Mouse (Mus musculus): ENCODE results near the gene Armcx4. TPM values are rescaled to one million over a fixed set of nuclear protein-coding genes. Genes with fewer than 3 reads are reported as not detected.
A peak's percentile ranks its signal among the peaks of the same experiment; 100 is the strongest.

Gene Armcx4
- polyA plus RNA-seq, 1 experiment from 2014 or later: 3.4 TPM

- DNase-seq (ENCODE audit: low spot score): no peak
- no peak overlapping the region for H3K4me2 ChIP-seq (ENCODE audit: low read length)
- H3K27me3 ChIP-seq (ENCODE audit: insufficient read depth, low read length): no peaks in the 10 kb centered on the region
- no peak; the same call in 1 of the 2 replicates for ATAC-seq (replicated peaks; ENCODE audit: low FRiP score, low read depth)
- no peaks in the 10 kb centered on the region for H3K36me3 ChIP-seq (ENCODE audit: insufficient read depth, low read length)
- TF ChIP-seq CTCF (IDR thresholded peaks at IDR 0.05; ENCODE audit: low read depth): no peak
- no peak overlapping the region for H3K27ac ChIP-seq
- no peaks in the 10 kb centered on the region for H3K9me3 ChIP-seq (replicated peaks; ENCODE audit: low read length)
- WGBS: 78% methylated on average over 5 of the region's 5 CpGs
- no peaks in the 10 kb centered on the region for H3K4me1 ChIP-seq (replicated peaks; ENCODE audit: insufficient read depth, low read length)
- H3K4me3 ChIP-seq (replicated peaks; ENCODE audit: low read depth, low read length): no peak overlapping the region
- no peak overlapping the region for H3K9ac ChIP-seq (ENCODE audit: low read depth, low read length)
Measured at GRCm38 (mm10) chrX:134661586-134661985, 24.7 kb upstream of the Armcx4 start.

- no peak overlapping the region for H3K9ac ChIP-seq (ENCODE audit: low read depth, low read length)
- no peaks in the 10 kb centered on the region for H3K27me3 ChIP-seq (ENCODE audit: insufficient read depth, low read length)
- DNase-seq (ENCODE audit: low spot score) (no peak), ATAC-seq (replicated peaks; ENCODE audit: low FRiP score, low read depth) (no peak)
- H3K4me3 ChIP-seq (replicated peaks; ENCODE audit: low read depth, low read length): no peak overlapping the region
- no peaks in the 10 kb centered on the region for H3K36me3 ChIP-seq (ENCODE audit: insufficient read depth, low read length)
- WGBS: 51% methylated on average over 5 of the region's 5 CpGs
- H3K4me2 ChIP-seq (ENCODE audit: low read length): no peak overlapping the region
- no peak overlapping the region for H3K27ac ChIP-seq
- H3K9me3 ChIP-seq (replicated peaks; ENCODE audit: low read length): no peaks in the 10 kb centered on the region
- no peaks in the 10 kb centered on the region for H3K4me1 ChIP-seq (replicated peaks; ENCODE audit: insufficient read depth, low read length)
- no peak for TF ChIP-seq CTCF (IDR thresholded peaks at IDR 0.05; ENCODE audit: low read depth)
Measured at GRCm38 (mm10) chrX:134675022-134675421, 11.3 kb upstream of the Armcx4 start.

GRCm38 (mm10) chrX:134675959-134676358 is 10.4 kb upstream of the Armcx4 start:
- ATAC-seq (replicated peaks; ENCODE audit: low FRiP score, low read depth): no peak
- Histone ChIP-seq H3K4me2 (ENCODE audit: low read length) (no peak overlapping the region), H3K27ac (no peak overlapping the region), H3K27me3 (ENCODE audit: insufficient read depth, low read length) (no peaks in the 10 kb centered on the region), H3K4me3 (replicated peaks; ENCODE audit: low read depth, low read length) (no peak overlapping the region), H3K9ac (ENCODE audit: low read depth, low read length) (no peak overlapping the region), H3K9me3 (replicated peaks; ENCODE audit: low read length) (no peaks in the 10 kb centered on the region), H3K4me1 (replicated peaks; ENCODE audit: insufficient read depth, low read length) (no peaks in the 10 kb centered on the region), H3K36me3 (ENCODE audit: insufficient read depth, low read length) (no peaks in the 10 kb centered on the region)
- DNase-seq (ENCODE audit: low spot score): no peak
- no peak for TF ChIP-seq CTCF (IDR thresholded peaks at IDR 0.05; ENCODE audit: low read depth)
- 95% methylated on average over 1 of the region's 1 CpGs for WGBS

- Histone ChIP-seq H3K9me3 (replicated peaks; ENCODE audit: low read length) (no peaks in the 10 kb centered on the region), H3K27ac (no peak overlapping the region), H3K4me1 (replicated peaks; ENCODE audit: insufficient read depth, low read length) (no peaks in the 10 kb centered on the region), H3K4me3 (replicated peaks; ENCODE audit: low read depth, low read length) (no peak overlapping the region), H3K9ac (ENCODE audit: low read depth, low read length) (no peak overlapping the region), H3K4me2 (ENCODE audit: low read length) (no peak overlapping the region), H3K36me3 (ENCODE audit: insufficient read depth, low read length) (no peaks in the 10 kb centered on the region), H3K27me3 (ENCODE audit: insufficient read depth, low read length) (no peaks in the 10 kb centered on the region)
- peak; percentile 26 for DNase-seq (ENCODE audit: low spot score)
- WGBS: 39% methylated on average over 5 of the region's 5 CpGs
- TF ChIP-seq CTCF (IDR thresholded peaks at IDR 0.05; ENCODE audit: low read depth): no peak
- no peak for ATAC-seq (replicated peaks; ENCODE audit: low FRiP score, low read depth)
Measured at GRCm38 (mm10) chrX:134684936-134685335, 1.4 kb upstream of the Armcx4 start.

GRCm38 (mm10) chrX:134686739-134687171 is 436 bp downstream of the Armcx4 start:
- Histone ChIP-seq H3K9me3 (replicated peaks; ENCODE audit: low read length) (no peaks in the 10 kb centered on the region), H3K36me3 (ENCODE audit: insufficient read depth, low read length) (no peaks in the 10 kb centered on the region), H3K4me2 (ENCODE audit: low read length) (peak overlapping the region; percentile 53), H3K27ac (peak overlapping the region; percentile 85), H3K4me3 (replicated peaks; ENCODE audit: low read depth, low read length) (peak overlapping the region; percentile 53), H3K4me1 (replicated peaks; ENCODE audit: insufficient read depth, low read length) (no peaks in the 10 kb centered on the region), H3K9ac (ENCODE audit: low read depth, low read length) (peak overlapping the region; percentile 69), H3K27me3 (ENCODE audit: insufficient read depth, low read length) (no peaks in the 10 kb centered on the region)
- DNase-seq (ENCODE audit: low spot score): peak; percentile 59
- WGBS: 27% methylated on average over 16 of the region's 16 CpGs
- no peak for TF ChIP-seq CTCF (IDR thresholded peaks at IDR 0.05; ENCODE audit: low read depth)
- peak; percentile 67 for ATAC-seq (replicated peaks; ENCODE audit: low FRiP score, low read depth)

- H3K4me3 ChIP-seq (replicated peaks; ENCODE audit: low read depth, low read length): no peak overlapping the region
- no peak overlapping the region for H3K9ac ChIP-seq (ENCODE audit: low read depth, low read length)
- ATAC-seq (replicated peaks; ENCODE audit: low FRiP score, low read depth) (no peak), DNase-seq (ENCODE audit: low spot score) (no peak)
- H3K9me3 ChIP-seq (replicated peaks; ENCODE audit: low read length): no peaks in the 10 kb centered on the region
- TF ChIP-seq CTCF (IDR thresholded peaks at IDR 0.05; ENCODE audit: low read depth): no peak
- H3K27ac ChIP-seq: no peak overlapping the region
- WGBS: 70% methylated on average over 2 of the region's 2 CpGs
- H3K4me1 ChIP-seq (replicated peaks; ENCODE audit: insufficient read depth, low read length): no peaks in the 10 kb centered on the region
- no peak overlapping the region for H3K4me2 ChIP-seq (ENCODE audit: low read length)
- no peaks in the 10 kb centered on the region for H3K27me3 ChIP-seq (ENCODE audit: insufficient read depth, low read length)
- H3K36me3 ChIP-seq (ENCODE audit: insufficient read depth, low read length): no peaks in the 10 kb centered on the region
Measured at GRCm38 (mm10) chrX:134689676-134690075, 3.4 kb downstream of the Armcx4 start.

GRCm38 (mm10) chrX:134690871-134691539 is 4.7 kb downstream of the Armcx4 start:
- Histone ChIP-seq H3K4me2 (ENCODE audit: low read length) (no peak overlapping the region), H3K4me1 (replicated peaks; ENCODE audit: insufficient read depth, low read length) (no peaks in the 10 kb centered on the region), H3K27me3 (ENCODE audit: insufficient read depth, low read length) (no peaks in the 10 kb centered on the region), H3K9me3 (replicated peaks; ENCODE audit: low read length) (no peaks in the 10 kb centered on the region), H3K4me3 (replicated peaks; ENCODE audit: low read depth, low read length) (no peak overlapping the region), H3K9ac (ENCODE audit: low read depth, low read length) (no peak overlapping the region), H3K36me3 (ENCODE audit: insufficient read depth, low read length) (no peaks in the 10 kb centered on the region), H3K27ac (no peak overlapping the region)
- no peak for ATAC-seq (replicated peaks; ENCODE audit: low FRiP score, low read depth)
- WGBS: 87% methylated on average over 10 of the region's 10 CpGs
- TF ChIP-seq CTCF (IDR thresholded peaks at IDR 0.05; ENCODE audit: low read depth): no peak
- DNase-seq (ENCODE audit: low spot score): no peak

Data from kidney, postnatal 0 days (tissue).